Mouse (Mus musculus): Measurements from ENCODE around the gene AI597479.

GRCm38 (mm10) chr1:43157907-43158306, 59.4 kb downstream of the AI597479 start:
- no peak for TF ChIP-seq CTCF (IDR thresholded peaks at IDR 0.05; ENCODE audit: extremely low read depth, insufficient read depth, low read length)
- TF ChIP-seq POLR2A (IDR thresholded peaks at IDR 0.05; ENCODE audit: extremely low read depth, insufficient read depth, low read length): no peak
